Mouse (Mus musculus): Measurements from ENCODE around the gene Rab14.

Gene Rab14

GRCm38 (mm10) chr2:35163396-35163795 is 37.5 kb downstream of the Rab14 start:
- in situ Hi-C loops (cut with MboI; ENCODE audit: low pct_unique_long_range_greater_than_20kb in 1 of 2, low sequenced_read_pairs in 2 of 2, unreplicated experiment in 1 of 2), result no loop called here

GRCm38 (mm10) chr2:35161846-35162488 is 39.0 kb downstream of the Rab14 start:
- in situ Hi-C loops (cut with MboI; ENCODE audit: low pct_unique_long_range_greater_than_20kb in 1 of 2, low sequenced_read_pairs in 2 of 2, unreplicated experiment in 1 of 2), result no loop called here

- in situ Hi-C loops (cut with MboI; ENCODE audit: low pct_unique_long_range_greater_than_20kb in 1 of 2, low sequenced_read_pairs in 2 of 2, unreplicated experiment in 1 of 2), result no loop called here
These were observed 40.7 kb downstream of the Rab14 start for GRCm38 (mm10) chr2:35160206-35160605.

- in situ Hi-C loops (cut with MboI; ENCODE audit: low pct_unique_long_range_greater_than_20kb in 1 of 2, low sequenced_read_pairs in 2 of 2, unreplicated experiment in 1 of 2), result no loop called here
These were observed 42.6 kb downstream of the Rab14 start for GRCm38 (mm10) chr2:35158358-35158757.

GRCm38 (mm10) chr2:35157836-35158235 is 43.1 kb downstream of the Rab14 start:
- in situ Hi-C loops (cut with MboI; ENCODE audit: low pct_unique_long_range_greater_than_20kb in 1 of 2, low sequenced_read_pairs in 2 of 2, unreplicated experiment in 1 of 2), result no loop called here

GRCm38 (mm10) chr2:35156985-35157384 is 43.9 kb downstream of the Rab14 start:
- in situ Hi-C loops (cut with MboI; ENCODE audit: low pct_unique_long_range_greater_than_20kb in 1 of 2, low sequenced_read_pairs in 2 of 2, unreplicated experiment in 1 of 2), result no loop called here

GRCm38 (mm10) chr2:35153844-35154554 is 46.9 kb downstream of the Rab14 start:
- in situ Hi-C loops (cut with MboI; ENCODE audit: low pct_unique_long_range_greater_than_20kb in 1 of 2, low sequenced_read_pairs in 2 of 2, unreplicated experiment in 1 of 2), result no loop called here

GRCm38 (mm10) chr2:35153179-35153578 is 47.7 kb downstream of the Rab14 start:
- in situ Hi-C loops (cut with MboI; ENCODE audit: low pct_unique_long_range_greater_than_20kb in 1 of 2, low sequenced_read_pairs in 2 of 2, unreplicated experiment in 1 of 2), result no loop called here

- in situ Hi-C loops (cut with MboI; ENCODE audit: low pct_unique_long_range_greater_than_20kb in 1 of 2, low sequenced_read_pairs in 2 of 2, unreplicated experiment in 1 of 2), result no loop called here
These were observed 49.5 kb downstream of the Rab14 start for GRCm38 (mm10) chr2:35151303-35151882.

GRCm38 (mm10) chr2:35148806-35149205 is 52.1 kb downstream of the Rab14 start:
- in situ Hi-C loops (cut with MboI; ENCODE audit: low pct_unique_long_range_greater_than_20kb in 1 of 2, low sequenced_read_pairs in 2 of 2, unreplicated experiment in 1 of 2), result no loop called here

- in situ Hi-C loops (cut with MboI; ENCODE audit: low pct_unique_long_range_greater_than_20kb in 1 of 2, low sequenced_read_pairs in 2 of 2, unreplicated experiment in 1 of 2), result no loop called here
These were observed 59.2 kb downstream of the Rab14 start for GRCm38 (mm10) chr2:35141673-35142072.

GRCm38 (mm10) chr2:35138576-35138975 is 62.3 kb downstream of the Rab14 start:
- in situ Hi-C loops (cut with MboI; ENCODE audit: low pct_unique_long_range_greater_than_20kb in 1 of 2, low sequenced_read_pairs in 2 of 2, unreplicated experiment in 1 of 2), result no loop called here

GRCm38 (mm10) chr2:35133891-35134290 is 67.0 kb downstream of the Rab14 start:
- in situ Hi-C loops (cut with MboI; ENCODE audit: low pct_unique_long_range_greater_than_20kb in 1 of 2, low sequenced_read_pairs in 2 of 2, unreplicated experiment in 1 of 2), result no loop called here

GRCm38 (mm10) chr2:35132662-35133055 is 68.3 kb downstream of the Rab14 start:
- in situ Hi-C loops (cut with MboI; ENCODE audit: low pct_unique_long_range_greater_than_20kb in 1 of 2, low sequenced_read_pairs in 2 of 2, unreplicated experiment in 1 of 2), result no loop called here

GRCm38 (mm10) chr2:35131991-35132661 is 68.8 kb downstream of the Rab14 start:
- in situ Hi-C loops (cut with MboI; ENCODE audit: low pct_unique_long_range_greater_than_20kb in 1 of 2, low sequenced_read_pairs in 2 of 2, unreplicated experiment in 1 of 2), result no loop called here

- in situ Hi-C loops (cut with MboI; ENCODE audit: low pct_unique_long_range_greater_than_20kb in 1 of 2, low sequenced_read_pairs in 2 of 2, unreplicated experiment in 1 of 2), result no loop called here
These were observed 69.4 kb downstream of the Rab14 start for GRCm38 (mm10) chr2:35131491-35131890.
